In genomic region chr6:87536270-87536669, GRCm38 (mm10) we compare ENCODE assay signal across 30 mouse cellular contexts. TPM values are rescaled to one million over a fixed set of nuclear protein-coding genes. Genes with fewer than 3 reads are reported as not detected.
A peak's percentile ranks its signal among the peaks of the same experiment; 100 is the strongest.
DNase-seq lines count a peak whose midpoint lies in the region; ATAC-seq and TF ChIP-seq lines count a peak whose summit lies in the region.
"Had no signal": no experiment of that assay in that cellular context is flagged by ENCODE, and none has a peak within 500 bp of the region (broad histone marks: within the 10 kb centered on the region; RNA-seq: fewer than 3 reads in every experiment).

No protein-coding gene starts in this region.

- peak; percentile 16 for DNase-seq in forebrain, embryonic 11.5 days (ENCODE audit: low spot score)
- no peak for DNase-seq in forebrain, postnatal 0 days
- no peak for DNase-seq in spleen, adult 2 months (ENCODE audit: low read depth in 1 of 2, low spot score in 2 of 2)
- DNase-seq in spleen, postnatal 4 days (ENCODE audit: low spot score in 2 of 2) = no peak
- no peak for DNase-seq in cerebellum, postnatal 10 days
- DNase-seq in left cerebral cortex, postnatal 14 days (ENCODE audit: low spot score in 2 of 2) = no peak
- DNase-seq: adrenal gland, postnatal 36 days; cerebellum, adult 11 months; cerebellum, postnatal 14 days; gastrocnemius, adult 2 months; gastrocnemius, postnatal 36 days; heart, postnatal 14 days; kidney, adult 2 months; kidney, postnatal 10 days; lung, adult 2 months; right cerebral cortex, postnatal 4 days; thymus, postnatal 25 days had no signal

- H3K4me3 ChIP-seq in forebrain, embryonic 11.5 days (ENCODE audit: low read depth, low read length) = no peak overlapping the region
- no peak overlapping the region for H3K4me3 ChIP-seq in forebrain, postnatal 0 days (ENCODE audit: low read depth, low read length)
- H3K4me3 ChIP-seq in spleen, adult 2 months (ENCODE audit: extremely low read depth, insufficient read depth, insufficient read length) = no peak overlapping the region
- H3K4me3 ChIP-seq: embryonic facial prominence, embryonic 10.5 days; embryonic facial prominence, embryonic 15.5 days; forebrain, embryonic 13.5 days; gastrocnemius, adult 2 months; hindbrain, embryonic 10.5 days; hindbrain, embryonic 15.5 days; intestine, embryonic 15.5 days; limb, embryonic 12.5 days; midbrain, embryonic 10.5 days; midbrain, embryonic 15.5 days; neural tube, embryonic 12.5 days had no signal

- no peak overlapping the region for H3K9ac ChIP-seq in forebrain, embryonic 11.5 days (ENCODE audit: low read length)
- H3K9ac ChIP-seq in forebrain, postnatal 0 days = no peak overlapping the region
- H3K9ac ChIP-seq: embryonic facial prominence, embryonic 15.5 days; forebrain, embryonic 13.5 days; hindbrain, embryonic 15.5 days; intestine, embryonic 15.5 days; limb, embryonic 12.5 days; midbrain, embryonic 15.5 days; neural tube, embryonic 12.5 days had no signal

- no peak for ATAC-seq in forebrain, embryonic 11.5 days (replicated peaks; ENCODE audit: low FRiP score)
- no peak for ATAC-seq in forebrain, postnatal 0 days
- 0 out of 2 replicates have a peak, but pooled peaks have one; percentile 16 for ATAC-seq in granulocyte monocyte progenitor cell, adult 5-6 weeks (replicated peaks; ENCODE audit: poor library complexity, severe bottlenecking)
- ATAC-seq in monocyte, adult 5-6 weeks (replicated peaks; ENCODE audit: insufficient number of reproducible peaks, low FRiP score, low TSS enrichment, poor library complexity, severe bottlenecking) = 0 out of 2 replicates have a peak, but pooled peaks have one; percentile 32
- ATAC-seq: forebrain, embryonic 13.5 days; intestine, embryonic 15.5 days; midbrain, embryonic 15.5 days had no signal

- H3K4me1 ChIP-seq in forebrain, embryonic 11.5 days (replicated peaks; ENCODE audit: control insufficient read depth, insufficient read depth, low read length) = no peaks in the 10 kb centered on the region
- no peaks in the 10 kb centered on the region for H3K4me1 ChIP-seq in forebrain, postnatal 0 days (ENCODE audit: insufficient read depth)
- peaks cover 67% of the 10 kb centered on the region for H3K4me1 ChIP-seq in spleen, adult 2 months (ENCODE audit: control insufficient read depth, insufficient read depth, insufficient read length)
- H3K4me1 ChIP-seq: embryonic facial prominence, embryonic 10.5 days; forebrain, embryonic 13.5 days; hindbrain, embryonic 15.5 days; intestine, embryonic 15.5 days; midbrain, embryonic 15.5 days; neural tube, embryonic 12.5 days had no signal

- H3K4me2 ChIP-seq in forebrain, embryonic 11.5 days (ENCODE audit: low read depth, low read length, severe bottlenecking) = no peak overlapping the region
- no peak overlapping the region for H3K4me2 ChIP-seq in forebrain, postnatal 0 days (ENCODE audit: low read depth)
- H3K4me2 ChIP-seq: embryonic facial prominence, embryonic 15.5 days; forebrain, embryonic 13.5 days; hindbrain, embryonic 15.5 days; intestine, embryonic 15.5 days; limb, embryonic 12.5 days; midbrain, embryonic 15.5 days; neural tube, embryonic 12.5 days had no signal

- H3K36me3 ChIP-seq in forebrain, embryonic 11.5 days (ENCODE audit: control insufficient read depth, insufficient read depth, low read length) = no peaks in the 10 kb centered on the region
- H3K36me3 ChIP-seq in forebrain, postnatal 0 days (ENCODE audit: insufficient read depth) = no peaks in the 10 kb centered on the region
- H3K36me3 ChIP-seq in spleen, adult 2 months (ENCODE audit: control insufficient read depth, insufficient read depth, low read length) = no peaks in the 10 kb centered on the region
- H3K36me3 ChIP-seq: embryonic facial prominence, embryonic 10.5 days; embryonic facial prominence, embryonic 15.5 days; hindbrain, embryonic 10.5 days; hindbrain, embryonic 15.5 days; intestine, embryonic 15.5 days; limb, embryonic 12.5 days; midbrain, embryonic 10.5 days; midbrain, embryonic 15.5 days; neural tube, embryonic 12.5 days had no signal

- no peaks in the 10 kb centered on the region for H3K27me3 ChIP-seq in forebrain, embryonic 11.5 days (ENCODE audit: control insufficient read depth, insufficient read depth, low read length)
- H3K27me3 ChIP-seq in forebrain, postnatal 0 days (ENCODE audit: insufficient read depth, low read length) = no peaks in the 10 kb centered on the region
- no peaks in the 10 kb centered on the region for H3K27me3 ChIP-seq in spleen, adult 2 months (ENCODE audit: control insufficient read depth, insufficient read depth, low read length)
- H3K27me3 ChIP-seq: embryonic facial prominence, embryonic 15.5 days; forebrain, embryonic 13.5 days; hindbrain, embryonic 15.5 days; intestine, embryonic 15.5 days; midbrain, embryonic 15.5 days; neural tube, embryonic 12.5 days had no signal

- intact Hi-C loops in left cerebral cortex, postnatal 14 days (cut with DNase I) = no loop called here

- no peak for TF ChIP-seq CTCF in forebrain, postnatal 0 days (IDR thresholded peaks at IDR 0.05; ENCODE audit: low read depth)
- no peak for TF ChIP-seq CTCF in spleen, adult 2 months (IDR thresholded peaks at IDR 0.05; ENCODE audit: extremely low read depth, insufficient read depth, insufficient read length, insufficient replicate concordance)

- H3K27ac ChIP-seq in forebrain, embryonic 11.5 days (ENCODE audit: low read depth, low read length) = no peak overlapping the region
- H3K27ac ChIP-seq in forebrain, postnatal 0 days (ENCODE audit: low read depth, low read length) = no peak overlapping the region
- peak overlapping the region; percentile 63 for H3K27ac ChIP-seq in spleen, adult 2 months (ENCODE audit: insufficient read depth, low read length)
- H3K27ac ChIP-seq: embryonic facial prominence, embryonic 10.5 days; embryonic facial prominence, embryonic 15.5 days; forebrain, embryonic 13.5 days; gastrocnemius, adult 2 months; hindbrain, embryonic 10.5 days; hindbrain, embryonic 15.5 days; intestine, embryonic 15.5 days; limb, embryonic 12.5 days; midbrain, embryonic 10.5 days; midbrain, embryonic 15.5 days; neural tube, embryonic 12.5 days had no signal

- WGBS in forebrain, embryonic 11.5 days = 70% methylated on average over 8 of the region's 8 CpGs
- WGBS in forebrain, postnatal 0 days = 69% methylated on average over 8 of the region's 8 CpGs
- WGBS in spleen, adult 2 months = 66% methylated on average over 8 of the region's 8 CpGs

- no peaks in the 10 kb centered on the region for H3K9me3 ChIP-seq in forebrain, embryonic 11.5 days (ENCODE audit: control insufficient read depth, low read length)
- no peaks in the 10 kb centered on the region for H3K9me3 ChIP-seq in forebrain, postnatal 0 days (ENCODE audit: low read length)
- H3K9me3 ChIP-seq: embryonic facial prominence, embryonic 10.5 days; embryonic facial prominence, embryonic 15.5 days; forebrain, embryonic 13.5 days; hindbrain, embryonic 10.5 days; hindbrain, embryonic 15.5 days; intestine, embryonic 15.5 days; limb, embryonic 12.5 days; midbrain, embryonic 10.5 days; midbrain, embryonic 15.5 days; neural tube, embryonic 12.5 days had no signal

- no peak for TF ChIP-seq POLR2A in spleen, adult 2 months (IDR thresholded peaks at IDR 0.05; ENCODE audit: low read depth, low read length)

RNA-seq across cellular contexts. Expression of gene Arhgap25, which starts 3.2 kb away (rescaled TPM):
- 2.0 and 2.7 TPM in 2 replicates for polyA plus RNA-seq in forebrain, embryonic 11.5 days (2014; fragmentation: Nextera tagmentation; extraction: Ambion mirVana)
- 2.7 and 3.3 TPM in 2 replicates for total RNA-seq in forebrain, postnatal 0 days (2014; rRNA removed)
- 1.6 and 2.2 TPM in 2 replicates for polyA plus RNA-seq in forebrain, postnatal 0 days (2015; fragmentation: Nextera tagmentation; extraction: Ambion mirVana)
- 17.3 and 18.0 TPM in 2 replicates for polyA plus RNA-seq in spleen, adult 2 months (2012; rRNA removed)
- total RNA-seq in granulocyte monocyte progenitor cell, adult 5-6 weeks (2014; fragmentation: Nextera tagmentation) = 14.3 and 15.7 TPM in 2 replicates
- total RNA-seq in granulocyte monocyte progenitor cell, adult 5-6 weeks (2017) = 17.4 and 23.2 TPM in 2 replicates
- total RNA-seq in monocyte, adult 5-6 weeks (2017) = 138 to 220 TPM (median 146 TPM) in 3 replicates
- total RNA-seq in left cerebral cortex, postnatal 14 days (2021) = 10 to 100 TPM in 1 of 2 experiments, 1 to 10 TPM in 1; 7.9 to 11.0 TPM
- polyA plus RNA-seq: C2C12 had no signal

RNA-seq across cellular contexts. Expression of gene Prokr1, which starts 54.3 kb away (rescaled TPM):
- polyA plus RNA-seq in forebrain, embryonic 11.5 days (2014; fragmentation: Nextera tagmentation; extraction: Ambion mirVana) = 6.4 and 7.1 TPM in 2 replicates
- 2.5 and 3.1 TPM in 2 replicates for total RNA-seq in forebrain, postnatal 0 days (2014; rRNA removed)
- 1.1 and 1.6 TPM in 2 replicates for polyA plus RNA-seq in forebrain, postnatal 0 days (2015; fragmentation: Nextera tagmentation; extraction: Ambion mirVana)
- 0.74 and 1.4 TPM in 2 replicates for polyA plus RNA-seq in spleen, adult 2 months (2012; rRNA removed)
- 0.15 and 1.6 TPM in 2 replicates for total RNA-seq in granulocyte monocyte progenitor cell, adult 5-6 weeks (2014; fragmentation: Nextera tagmentation)
- total RNA-seq in granulocyte monocyte progenitor cell, adult 5-6 weeks (2017) = 0.21 TPM in 1 of 2 replicates, not detected in the other
- 0.67 to 2.8 TPM (median 1.9 TPM) in 3 replicates for total RNA-seq in monocyte, adult 5-6 weeks (2017)
- under 1 TPM; 0.32 to 0.92 TPM for total RNA-seq in left cerebral cortex, postnatal 14 days (2021)

Comparison
In these comparisons a context has a peak if more than half of its experiments do, and no peak if none do; other contexts are left out.
1. ATAC-seq: peak in granulocyte monocyte progenitor cell, adult 5-6 weeks (single experiment) and monocyte, adult 5-6 weeks (single experiment); none in forebrain, embryonic 11.5 days (single experiment) and forebrain, postnatal 0 days (single experiment).